Mouse (Mus musculus): ENCODE measurements around the gene Frmd4b. TPM values are rescaled to one million over a fixed set of nuclear protein-coding genes. Genes with fewer than 3 reads are reported as not detected.
A peak's percentile ranks its signal among the peaks of the same experiment; 100 is the strongest.

Gene Frmd4b
- polyA plus RNA-seq, 1 experiment from 2014 or later, result 34.7 TPM

DNA sequence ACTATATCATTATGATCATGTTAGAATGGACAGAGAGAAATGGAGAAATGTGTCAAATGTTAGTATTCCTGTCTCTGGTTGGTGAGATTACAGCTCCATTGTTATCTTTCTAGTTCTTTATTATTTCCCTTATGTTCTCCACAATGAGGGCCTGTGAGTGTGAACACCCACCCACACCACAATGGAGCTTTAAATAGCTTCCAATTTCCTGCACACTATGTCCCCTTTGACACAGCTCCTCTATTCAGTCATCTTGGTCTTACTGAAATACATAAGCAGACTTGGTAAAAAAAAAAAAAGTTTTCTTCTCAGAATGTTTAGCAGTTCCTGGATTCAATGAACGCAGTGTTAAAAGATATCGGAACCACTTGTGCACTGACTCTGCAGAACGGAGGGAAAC lies 326.7 kb downstream of the Frmd4b start:
- Histone ChIP-seq H3K4me3 (no peak overlapping the region), H3K4me1 (peaks cover 16% of the 10 kb centered on the region), H3K4me2 (peak overlapping the region; percentile 6; the same call in 1 of the 2 replicates), H3K9me3 (replicated peaks) (no peaks in the 10 kb centered on the region), H3K27ac (no peak overlapping the region), H3K36me3 (ENCODE audit: poor library complexity, severe bottlenecking) (peaks cover 67% of the 10 kb centered on the region), H3K9ac (no peak overlapping the region), H3K27me3 (no peaks in the 10 kb centered on the region)
- 28% methylated on average over 3 of the region's 3 CpGs for WGBS
- no peak for ATAC-seq

DNA sequence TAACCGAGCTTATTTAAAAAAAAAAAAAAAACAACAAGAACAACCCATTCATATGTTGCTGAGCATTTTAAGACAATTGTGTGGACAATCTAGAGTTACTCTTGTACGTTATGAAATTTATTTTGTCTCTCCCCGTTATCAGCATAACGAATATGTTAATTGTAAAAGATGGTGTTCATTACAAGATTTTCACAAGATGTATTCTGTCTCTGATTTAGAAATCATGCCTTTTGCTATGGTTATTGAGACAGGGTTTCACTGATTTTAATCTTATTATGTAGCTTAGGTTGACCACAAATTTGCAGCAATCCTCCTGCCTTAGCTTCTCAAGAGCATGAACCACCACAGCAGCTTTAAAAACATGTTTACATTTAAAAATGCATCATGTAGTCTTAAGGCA lies 327.5 kb downstream of the Frmd4b start:
- Histone ChIP-seq H3K4me2 (no peak overlapping the region), H3K9ac (no peak overlapping the region), H3K27me3 (no peaks in the 10 kb centered on the region), H3K36me3 (ENCODE audit: poor library complexity, severe bottlenecking) (peaks cover 59% of the 10 kb centered on the region), H3K4me1 (peaks cover 16% of the 10 kb centered on the region), H3K4me3 (no peak overlapping the region), H3K27ac (no peak overlapping the region), H3K9me3 (replicated peaks) (no peaks in the 10 kb centered on the region)
- ATAC-seq, result no peak
- 91% methylated on average over 4 of the region's 4 CpGs for WGBS

DNA sequence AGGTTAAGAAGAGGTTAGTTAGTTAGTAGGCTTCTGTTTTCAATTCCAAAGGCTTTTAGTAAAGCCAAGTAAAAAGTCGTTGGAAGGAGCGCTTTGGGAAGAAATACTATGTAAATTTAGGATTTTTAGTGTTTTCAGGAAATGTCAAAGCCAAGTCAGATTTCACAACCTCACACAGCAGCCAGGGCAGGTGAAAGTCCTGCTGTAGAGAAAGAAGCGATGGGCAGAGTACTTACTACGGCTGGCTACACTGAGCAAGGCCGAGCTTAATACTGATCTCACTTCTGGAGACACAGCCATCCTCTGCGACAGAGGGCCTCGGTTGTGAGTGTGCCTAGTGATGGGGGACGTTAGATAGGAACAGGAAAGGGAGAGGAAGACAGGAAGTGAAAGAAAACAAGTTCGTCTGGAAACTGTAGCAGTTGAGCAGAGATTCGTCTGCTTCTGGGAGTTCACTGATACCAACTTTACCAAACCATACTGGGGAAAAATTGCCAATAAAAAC lies 328.0 kb downstream of the Frmd4b start:
- Histone ChIP-seq H3K4me3 (no peak overlapping the region), H3K27ac (no peak overlapping the region), H3K4me1 (peaks cover 16% of the 10 kb centered on the region), H3K9me3 (replicated peaks) (no peaks in the 10 kb centered on the region), H3K4me2 (no peak overlapping the region), H3K27me3 (no peaks in the 10 kb centered on the region), H3K9ac (no peak overlapping the region), H3K36me3 (ENCODE audit: poor library complexity, severe bottlenecking) (peaks cover 54% of the 10 kb centered on the region)
- 79% methylated on average over 10 of the region's 10 CpGs for WGBS
- no peak for ATAC-seq

DNA sequence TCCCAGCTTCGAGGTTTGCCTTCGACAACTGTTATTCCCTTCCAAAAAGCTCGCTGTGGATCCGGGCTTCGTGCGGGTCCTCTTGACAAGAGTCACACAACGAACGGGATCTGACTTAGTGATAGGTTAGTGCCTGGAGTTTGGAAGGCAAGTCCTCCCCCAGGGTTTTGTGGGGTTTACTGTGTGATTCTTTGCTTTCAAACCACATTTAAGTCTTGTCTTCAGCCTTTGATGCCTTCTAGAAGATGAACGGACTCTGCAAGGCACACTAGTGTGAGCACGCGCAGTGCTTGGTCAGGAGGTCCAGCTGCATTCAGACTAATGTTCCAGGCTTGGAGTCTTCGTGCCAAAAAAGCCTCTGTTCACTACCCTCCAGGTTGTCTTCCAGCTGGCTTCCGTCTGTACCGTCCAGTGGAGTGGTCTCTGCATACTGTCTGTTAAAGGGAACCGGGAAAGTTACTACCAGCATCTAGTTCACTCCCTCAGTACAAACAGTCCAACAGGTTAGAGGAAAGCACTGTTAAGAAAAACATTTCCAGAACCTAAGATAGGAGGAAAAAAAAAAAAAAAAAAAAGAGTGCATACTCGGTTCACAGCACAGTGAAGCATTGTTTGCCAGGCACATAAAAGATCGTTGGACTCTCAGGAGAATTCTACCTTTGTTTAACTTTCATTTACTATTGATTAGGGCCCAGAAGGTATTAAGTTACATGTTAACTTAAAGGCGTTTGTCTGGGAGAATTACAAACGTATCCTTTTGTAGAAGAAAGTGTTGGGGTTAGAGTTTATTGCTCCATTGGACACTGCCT lies 329.1 kb downstream of the Frmd4b start:
- 79% methylated on average over 19 of the region's 19 CpGs for WGBS
- Histone ChIP-seq H3K27ac (no peak overlapping the region), H3K9ac (no peak overlapping the region), H3K4me2 (no peak overlapping the region), H3K4me1 (peaks cover 16% of the 10 kb centered on the region), H3K4me3 (no peak overlapping the region), H3K27me3 (no peaks in the 10 kb centered on the region), H3K9me3 (replicated peaks) (no peaks in the 10 kb centered on the region), H3K36me3 (ENCODE audit: poor library complexity, severe bottlenecking) (peaks cover 48% of the 10 kb centered on the region)
- ATAC-seq, result no peak

DNA sequence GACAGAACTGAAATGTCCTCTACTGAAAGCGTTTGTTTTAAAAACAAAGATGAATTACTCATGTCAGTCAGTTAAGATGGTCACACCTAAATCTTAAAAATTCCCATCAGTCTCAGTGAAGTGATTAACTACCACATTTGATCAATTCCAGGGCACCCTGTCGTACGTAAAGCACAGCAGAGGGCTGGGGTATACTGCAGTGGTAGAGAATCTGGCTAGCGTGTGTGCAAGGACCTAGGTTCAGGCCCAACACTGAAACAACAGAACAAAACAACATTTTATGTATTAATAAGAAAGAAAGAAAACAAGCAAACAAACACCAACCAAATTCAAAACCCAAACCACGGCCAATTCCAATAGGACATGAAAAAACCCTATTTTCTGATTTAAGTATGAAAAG lies 331.0 kb downstream of the Frmd4b start:
- Histone ChIP-seq H3K27ac (no peak overlapping the region), H3K4me2 (no peak overlapping the region), H3K9me3 (replicated peaks) (no peaks in the 10 kb centered on the region), H3K36me3 (ENCODE audit: poor library complexity, severe bottlenecking) (peaks cover 29% of the 10 kb centered on the region), H3K27me3 (no peaks in the 10 kb centered on the region), H3K4me1 (peaks cover 8% of the 10 kb centered on the region), H3K4me3 (no peak overlapping the region), H3K9ac (no peak overlapping the region)
- 91% methylated on average over 5 of the region's 5 CpGs for WGBS
- no peak for ATAC-seq

DNA sequence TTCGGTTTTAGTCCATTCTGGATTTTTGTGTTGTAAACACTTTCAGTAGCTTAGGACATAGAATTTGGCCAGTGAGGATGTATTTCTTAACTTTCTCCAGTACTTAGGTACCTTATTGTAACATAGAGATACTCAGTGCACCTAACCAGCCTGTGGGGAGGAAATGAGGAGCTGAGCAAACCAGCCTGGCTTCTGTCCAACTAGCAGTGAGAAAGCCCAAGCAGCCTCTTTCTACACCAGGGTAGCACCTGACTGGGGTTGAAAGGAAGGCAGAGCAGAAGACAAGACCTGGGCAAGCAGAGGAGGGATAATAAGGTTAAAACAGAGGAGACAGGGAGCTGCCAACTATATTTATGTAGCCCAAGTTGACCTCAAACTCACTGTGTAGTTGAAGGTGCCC lies 333.7 kb downstream of the Frmd4b start:
- ATAC-seq, result no peak
- Histone ChIP-seq H3K9me3 (replicated peaks) (no peaks in the 10 kb centered on the region), H3K4me1 (peaks cover under 1% of the 10 kb centered on the region; the same call in 1 of the 2 replicates), H3K4me2 (no peak overlapping the region), H3K27me3 (no peaks in the 10 kb centered on the region), H3K27ac (no peak overlapping the region), H3K9ac (no peak overlapping the region), H3K36me3 (ENCODE audit: poor library complexity, severe bottlenecking) (peaks cover 26% of the 10 kb centered on the region), H3K4me3 (no peak overlapping the region)
- 86% methylated on average over 1 of the region's 1 CpGs for WGBS

DNA sequence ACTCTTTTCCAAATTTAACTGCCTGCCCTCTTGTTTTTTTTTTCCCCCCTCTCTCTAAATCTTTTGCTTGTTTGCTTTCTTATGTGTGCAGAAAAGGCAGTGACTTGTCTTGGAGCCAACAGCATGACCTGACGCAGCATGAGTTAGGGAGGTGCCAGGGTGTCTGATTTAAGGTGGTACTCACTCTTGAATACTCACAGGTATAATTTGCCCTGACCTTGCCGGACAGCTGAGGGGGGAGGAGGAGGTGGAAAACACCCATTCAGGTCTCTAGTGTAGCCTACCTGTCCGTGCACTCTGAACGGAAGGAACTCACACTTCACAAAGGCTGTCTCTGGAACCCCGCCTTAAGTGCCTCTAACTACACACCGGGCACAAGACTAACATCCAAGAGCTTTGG lies 338.5 kb downstream of the Frmd4b start:
- Histone ChIP-seq H3K4me3 (no peak overlapping the region), H3K36me3 (ENCODE audit: poor library complexity, severe bottlenecking) (peaks cover 2% of the 10 kb centered on the region; the same call in 1 of the 2 replicates), H3K27me3 (no peaks in the 10 kb centered on the region), H3K9ac (no peak overlapping the region), H3K4me2 (no peak overlapping the region), H3K4me1 (peaks cover 26% of the 10 kb centered on the region), H3K27ac (no peak overlapping the region), H3K9me3 (replicated peaks) (no peaks in the 10 kb centered on the region)
- WGBS, result 36% methylated on average over 6 of the region's 6 CpGs
- ATAC-seq, result no peak

DNA sequence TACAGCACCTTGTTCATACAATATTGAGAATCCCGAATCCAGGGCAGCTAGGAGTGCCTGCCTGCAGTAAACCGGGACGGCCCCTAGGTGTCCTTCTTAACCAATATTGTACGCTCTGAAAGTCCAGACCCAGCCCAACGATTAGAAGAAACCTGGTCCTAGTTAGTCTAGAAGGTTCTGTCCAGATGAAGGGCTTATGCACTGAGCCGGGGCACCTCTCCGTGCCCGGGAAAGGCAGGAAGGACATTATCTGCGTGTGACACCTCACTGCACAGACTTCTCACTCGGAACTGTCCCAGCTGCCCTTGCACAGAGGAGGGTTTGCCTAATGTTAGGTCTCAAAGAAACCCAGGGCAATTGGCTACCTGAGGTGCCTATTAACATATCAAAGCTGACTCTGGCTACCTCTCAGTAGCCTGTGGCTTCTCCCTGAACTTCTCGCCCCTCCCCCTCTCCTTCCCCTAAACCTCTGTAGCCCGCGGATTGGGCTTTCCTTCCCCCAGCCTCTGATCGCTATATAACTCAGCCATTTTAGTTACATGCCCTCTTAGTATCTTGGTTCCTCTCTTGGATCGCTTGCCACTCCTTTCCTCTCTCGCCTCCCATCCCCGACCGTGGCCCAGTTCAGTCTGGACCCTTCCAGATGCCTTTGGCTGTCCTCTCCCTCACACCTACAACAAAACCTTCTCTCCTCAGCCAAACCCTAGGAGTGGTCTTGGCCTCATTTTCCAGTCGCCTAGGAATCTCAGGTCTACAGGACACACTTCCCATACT lies 339.1 kb downstream of the Frmd4b start:
- H3K9me3 ChIP-seq (replicated peaks), result no peaks in the 10 kb centered on the region
- no peak overlapping the region for H3K27ac ChIP-seq
- peak overlapping the region; percentile 49 for H3K4me2 ChIP-seq
- ATAC-seq, result peak; percentile 75
- no peaks in the 10 kb centered on the region for H3K36me3 ChIP-seq (ENCODE audit: poor library complexity, severe bottlenecking)
- no peak overlapping the region for H3K9ac ChIP-seq
- peaks cover 26% of the 10 kb centered on the region for H3K4me1 ChIP-seq
- no peaks in the 10 kb centered on the region for H3K27me3 ChIP-seq
- WGBS, result 2% methylated on average over 19 of the region's 19 CpGs
- H3K4me3 ChIP-seq, result peak overlapping the region; percentile 0; the same call in 1 of the 2 replicates

DNA sequence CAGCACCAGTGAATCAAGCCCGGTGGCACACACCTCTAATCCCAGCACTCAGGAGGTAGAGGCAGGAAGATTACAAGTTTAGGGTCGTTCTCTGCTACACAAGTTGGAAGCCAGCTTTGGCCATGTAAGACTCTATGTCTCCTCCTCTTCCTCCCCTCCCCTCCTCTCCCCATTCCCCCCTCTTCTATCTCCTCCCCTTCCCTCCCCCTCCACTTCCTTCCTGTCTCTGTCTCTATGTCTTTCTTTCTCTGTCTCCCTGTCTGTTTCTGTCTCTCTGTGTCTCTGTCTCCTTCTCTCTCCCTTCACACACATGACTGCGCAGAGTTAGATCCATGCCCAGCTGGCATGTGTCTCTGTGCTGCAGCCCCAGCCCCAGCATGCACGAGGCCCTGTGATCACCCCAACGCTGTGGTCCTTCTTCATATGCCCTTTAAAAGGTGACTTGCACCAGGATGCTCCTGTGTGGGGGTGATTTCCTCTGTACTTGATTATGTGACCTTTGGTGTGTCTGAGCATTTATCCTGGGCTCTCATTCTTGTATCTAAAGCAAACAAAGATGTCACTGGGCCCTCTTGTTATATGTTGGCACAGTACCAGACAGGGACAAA lies 340.3 kb downstream of the Frmd4b start:
- no peak for ATAC-seq
- H3K4me3 ChIP-seq, result no peak overlapping the region

DNA sequence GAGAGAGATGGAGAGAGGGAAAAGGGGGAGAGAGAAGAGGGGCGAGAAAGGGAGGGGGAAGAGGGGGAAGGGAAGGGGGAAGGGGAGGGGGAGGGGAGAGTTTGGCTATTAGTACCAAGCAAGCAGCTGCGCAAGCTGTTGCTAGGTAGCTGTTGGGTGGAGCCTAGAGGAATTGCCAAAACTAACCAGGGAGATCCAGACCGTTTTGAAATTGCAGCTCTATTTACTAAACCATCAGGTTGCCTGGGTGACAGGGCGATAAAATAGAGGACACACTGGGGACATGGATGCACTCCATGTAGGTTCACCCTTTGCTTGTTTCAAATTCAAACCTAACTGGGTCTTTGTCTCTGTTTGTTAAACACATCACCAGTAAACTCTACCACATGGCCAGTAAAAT lies 341.0 kb downstream of the Frmd4b start:
- no peak overlapping the region for H3K9ac ChIP-seq
- peaks cover 26% of the 10 kb centered on the region for H3K4me1 ChIP-seq
- no peak overlapping the region for H3K4me2 ChIP-seq
- H3K36me3 ChIP-seq (ENCODE audit: poor library complexity, severe bottlenecking), result no peaks in the 10 kb centered on the region
- no peaks in the 10 kb centered on the region for H3K9me3 ChIP-seq (replicated peaks)
- WGBS, result 21% methylated on average over 4 of the region's 4 CpGs
- H3K27ac ChIP-seq, result no peak overlapping the region
- no peak overlapping the region for H3K4me3 ChIP-seq
- no peak; the same call in 1 of the 2 replicates for ATAC-seq
- no peaks in the 10 kb centered on the region for H3K27me3 ChIP-seq

More for the DNA sequence above, 340.3 kb downstream of the Frmd4b start:
- 61% methylated on average over 5 of the region's 5 CpGs for WGBS
- peaks cover 26% of the 10 kb centered on the region for H3K4me1 ChIP-seq
- no peaks in the 10 kb centered on the region for H3K36me3 ChIP-seq (ENCODE audit: poor library complexity, severe bottlenecking)
- no peaks in the 10 kb centered on the region for H3K27me3 ChIP-seq
- no peak overlapping the region for H3K9ac ChIP-seq
- no peak overlapping the region for H3K4me2 ChIP-seq
- H3K9me3 ChIP-seq (replicated peaks), result no peaks in the 10 kb centered on the region
- H3K27ac ChIP-seq, result no peak overlapping the region

DNA sequence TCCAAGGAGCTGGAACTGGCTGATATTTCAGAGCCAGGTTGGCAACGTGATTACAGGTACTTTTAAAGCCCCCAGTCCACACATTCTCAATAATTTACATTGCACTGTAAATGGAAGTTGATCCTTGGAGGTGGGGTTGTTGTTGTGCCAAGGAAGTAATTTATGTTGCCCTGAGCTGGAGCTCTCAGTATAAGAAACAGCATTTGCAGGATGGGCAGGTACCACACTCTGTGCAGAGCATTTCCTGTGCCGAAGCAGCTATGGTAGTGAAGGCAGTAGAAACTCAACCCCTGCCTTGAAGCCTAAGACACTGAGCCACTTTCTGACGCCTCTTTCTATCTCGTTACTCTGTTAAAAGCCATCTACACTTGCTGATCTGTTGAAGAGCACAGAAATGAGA lies 341.6 kb downstream of the Frmd4b start:
- ATAC-seq, result no peak
- Histone ChIP-seq H3K4me3 (no peak overlapping the region), H3K27me3 (no peaks in the 10 kb centered on the region), H3K9me3 (replicated peaks) (no peaks in the 10 kb centered on the region), H3K36me3 (ENCODE audit: poor library complexity, severe bottlenecking) (no peaks in the 10 kb centered on the region), H3K9ac (no peak overlapping the region), H3K4me2 (no peak overlapping the region), H3K4me1 (peaks cover 26% of the 10 kb centered on the region), H3K27ac (no peak overlapping the region)
- 53% methylated on average over 4 of the region's 4 CpGs for WGBS

DNA sequence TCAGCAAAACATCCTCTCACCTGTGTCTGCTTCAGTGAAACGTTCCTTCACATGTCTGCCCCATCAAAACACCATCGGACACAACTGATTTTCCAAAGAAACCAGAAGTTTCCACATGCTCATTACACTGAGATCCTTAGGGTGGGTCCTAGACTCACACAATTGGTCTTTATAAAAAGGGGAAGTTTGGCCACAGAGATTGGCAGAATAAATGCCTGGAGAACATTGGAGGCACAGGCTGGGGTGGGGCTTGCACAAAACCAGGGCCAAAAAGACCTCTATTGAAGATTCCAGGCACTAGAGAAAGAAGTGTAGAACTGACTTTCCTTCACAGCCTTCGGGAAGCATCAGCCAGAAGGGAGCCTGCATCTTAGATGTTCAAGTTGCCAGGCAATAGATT lies 343.6 kb downstream of the Frmd4b start:
- no peak overlapping the region for H3K4me2 ChIP-seq
- H3K9ac ChIP-seq, result no peak overlapping the region
- no peak overlapping the region for H3K27ac ChIP-seq
- no peak overlapping the region for H3K4me3 ChIP-seq
- H3K27me3 ChIP-seq, result no peaks in the 10 kb centered on the region
- H3K4me1 ChIP-seq, result peaks cover 35% of the 10 kb centered on the region
- 80% methylated on average over 3 of the region's 3 CpGs for WGBS
- H3K9me3 ChIP-seq (replicated peaks), result no peaks in the 10 kb centered on the region
- no peaks in the 10 kb centered on the region for H3K36me3 ChIP-seq (ENCODE audit: poor library complexity, severe bottlenecking)
- no peak for ATAC-seq

Measured in forebrain, embryonic 13.5 days (tissue).